Mouse (Mus musculus) mouse embryonic stem cell (cell line): ENCODE data around the gene Egln3.

Source experiments
- in situ Hi-C, 2 experiments: fragments of 300-500 bp; cut with MboI; formaldehyde crosslinking; loops; 1 replicate in 1 of 2; 3 replicates in 1 of 2; pipeline ENCODE4 v1.14.3; 2019 to 2020; ENCODE audit warnings: low sequenced_read_pairs in 2 of 2, low pct_unique_long_range_greater_than_20kb in 1 of 2, mixed read lengths in 1 of 2; ENCODE audit not compliant: unreplicated experiment in 1 of 2

Egln3 gene

GRCm38 (mm10) chr12:54186926-54187623 is 16.6 kb downstream of the Egln3 start:
- in situ Hi-C loops, result loop anchor here in 1 of 2 experiments (25.0 kb wide), 1 partner anchor 125 kb away; no protein-coding TSS in a partner anchor

- in situ Hi-C loops, result loop anchor here in 1 of 2 experiments (25.0 kb wide), 1 partner anchor 128 kb away; no protein-coding TSS in a partner anchor
Observed at GRCm38 (mm10) chr12:54184264-54184663, 19.4 kb downstream of the Egln3 start.

- in situ Hi-C loops, result loop anchor here in 1 of 2 experiments (25.0 kb wide), 1 partner anchor 134 kb away; no protein-coding TSS in a partner anchor
Observed at GRCm38 (mm10) chr12:54178323-54178722, 25.3 kb downstream of the Egln3 start.

- in situ Hi-C loops, result no loop called here
Observed at GRCm38 (mm10) chr12:54168786-54169185, 34.9 kb downstream of the Egln3 start.

GRCm38 (mm10) chr12:54167737-54168136 is 35.9 kb downstream of the Egln3 start:
- in situ Hi-C loops, result no loop called here

GRCm38 (mm10) chr12:54164724-54165050 is 39.0 kb downstream of the Egln3 start:
- in situ Hi-C loops, result no loop called here

GRCm38 (mm10) chr12:54164040-54164723 is 39.5 kb downstream of the Egln3 start:
- in situ Hi-C loops, result no loop called here

GRCm38 (mm10) chr12:54163166-54163565 is 40.5 kb downstream of the Egln3 start:
- in situ Hi-C loops, result no loop called here

- in situ Hi-C loops, result no loop called here
Observed at GRCm38 (mm10) chr12:54162637-54163131, 41.0 kb downstream of the Egln3 start.

GRCm38 (mm10) chr12:54161468-54162202 is 42.0 kb downstream of the Egln3 start:
- in situ Hi-C loops, result no loop called here

- in situ Hi-C loops, result no loop called here
Observed at GRCm38 (mm10) chr12:54160279-54160678, 43.4 kb downstream of the Egln3 start.

- in situ Hi-C loops, result no loop called here
Observed at GRCm38 (mm10) chr12:54154771-54155170, 48.9 kb downstream of the Egln3 start.

- in situ Hi-C loops, result no loop called here
Observed at GRCm38 (mm10) chr12:54146943-54147556, 56.6 kb downstream of the Egln3 start.
